Mouse (Mus musculus) erythroblast, embryonic 14.5 days (primary cell): ENCODE results near the gene Arhgef11.

Source experiments
- GATA1 ChIP-seq: IDR thresholded peaks from 2 replicates; pipeline ENCODE4 v1.6.1; 2012; ENCODE audit warnings: low read length, inconsistent platforms, mixed read lengths
- TAL1 ChIP-seq: IDR thresholded peaks from 3 replicates; pipeline ENCODE4 v1.6.1; 2012; ENCODE audit warnings: low read length, inconsistent platforms, mixed read lengths

DNA sequence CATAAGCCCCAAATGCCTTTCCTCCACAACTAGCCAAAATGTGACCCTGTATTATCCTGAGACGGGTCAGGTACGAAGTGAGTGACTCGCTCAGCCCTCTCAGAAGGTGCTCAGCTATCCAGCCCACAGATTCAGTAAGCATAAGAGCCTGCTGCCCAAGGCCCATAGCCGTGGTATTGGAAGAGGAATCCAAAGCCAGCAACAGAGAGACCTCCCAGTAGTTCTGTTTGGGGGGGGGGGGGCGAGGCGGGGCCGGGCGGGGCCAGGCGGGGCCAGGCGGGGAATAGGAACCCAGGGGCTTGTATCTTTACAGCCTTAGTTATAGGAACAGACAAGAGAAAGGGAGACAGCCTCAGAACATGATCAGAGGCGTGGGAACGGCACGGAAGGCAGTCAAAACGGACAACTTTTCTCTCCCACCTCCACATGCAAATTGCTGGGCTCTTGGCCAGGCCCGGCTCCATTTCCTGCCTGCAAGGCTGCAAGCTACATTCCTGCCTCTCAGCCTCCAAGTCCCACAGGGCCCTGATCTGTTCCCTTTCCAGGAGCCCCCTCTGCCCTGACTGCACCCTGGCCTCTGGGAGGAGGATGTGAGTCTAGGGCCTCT, 146.4 kb downstream of the Arhgef11 start:
- TF ChIP-seq GATA1, result no peak
- no peak for TF ChIP-seq TAL1
